Mouse (Mus musculus) cerebellum, adult 2 months (tissue): ENCODE measurements around the gene Noxred1.

ENCODE experiments used
- CTCF ChIP-seq: fragments of 200-500 bp; IDR thresholded peaks from 2 replicates; pipeline ENCODE4 v1.5.1; 2011; ENCODE audit warnings: low read depth, mild to moderate bottlenecking, control low read depth, low read length, moderate library complexity, borderline replicate concordance; ENCODE audit not compliant: insufficient read depth
- POLR2A ChIP-seq: fragments of 200-500 bp; IDR thresholded peaks from 2 replicates; pipeline ENCODE4 v1.6.1; 2011; ENCODE audit warnings: low read length, control low read depth, borderline replicate concordance; ENCODE audit not compliant: insufficient read depth

DNA sequence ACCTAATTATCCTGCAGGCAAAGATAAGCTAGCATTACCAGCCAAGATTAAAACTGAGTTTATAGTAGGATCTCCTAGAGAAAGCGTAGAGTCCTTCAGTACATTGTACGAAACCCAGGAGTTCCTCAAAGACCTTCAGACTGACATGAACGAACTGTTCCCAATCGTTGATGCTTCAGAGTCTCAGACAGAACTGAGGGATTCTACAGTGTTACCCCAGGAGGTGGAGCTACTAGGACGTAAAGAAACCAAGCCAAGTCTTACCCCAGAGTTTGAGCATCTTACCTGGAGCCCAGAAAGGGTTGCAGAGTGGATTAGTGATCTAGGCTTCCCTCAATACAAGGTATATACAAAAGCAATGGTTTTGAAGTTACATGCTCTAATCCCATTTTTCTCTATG lies 36.8 kb downstream of the Noxred1 start:
- TF ChIP-seq CTCF = no peak
- TF ChIP-seq POLR2A = no peak
